Mouse (Mus musculus) CH12.LX (cell line): ENCODE results near the gene Nr4a3. TPM values are rescaled to one million over a fixed set of nuclear protein-coding genes. Genes with fewer than 3 reads are reported as not detected.

Experiments
- DNase-seq: peaks from one replicate; pipeline ENCODE4 v3.0.0-alpha.2; 2013; ENCODE audit errors: extremely low read depth
- H3K27ac ChIP-seq: 2 replicates; pipeline ENCODE4 v1.5.1; 2012; ENCODE audit warnings: low read depth, mild to moderate bottlenecking, control low read depth, moderate library complexity; ENCODE audit not compliant: insufficient read depth
- H3K27me3 ChIP-seq: replicated peaks from 2 replicates; pipeline ENCODE3; 2012; ENCODE audit warnings: inconsistent platforms
- H3K36me3 ChIP-seq, 2 experiments: replicated peaks in 1 of 2; 2 replicates each; pipeline versions ENCODE3 to v1.6.1; 2012; ENCODE audit warnings: inconsistent platforms in 1 of 2, low read length in 1 of 2, mild to moderate bottlenecking in 1 of 2, mixed read lengths in 1 of 2, moderate library complexity in 1 of 2; ENCODE audit not compliant: control insufficient read depth in 1 of 2, insufficient read depth in 1 of 2
- H3K4me1 ChIP-seq, 2 experiments: 2 replicates each; pipeline ENCODE4 v1.6.1; 2012; ENCODE audit warnings: inconsistent platforms in 1 of 2, moderate library complexity in 1 of 2; ENCODE audit not compliant: insufficient read depth in 2 of 2, control insufficient read depth in 1 of 2
- H3K4me2 ChIP-seq: 2 replicates; pipeline ENCODE4 v1.6.1; 2012; ENCODE audit warnings: low read depth, mild to moderate bottlenecking, control low read depth; ENCODE audit not compliant: poor library complexity, insufficient read depth, severe bottlenecking
- H3K4me3 ChIP-seq, 3 experiments: fragments of 150-350 bp in 1 of 3; sonication (generic) in 1 of 3; replicated peaks in 1 of 3; 2 replicates each; pipeline versions ENCODE3 to v1.5.1; 2011 to 2012; ENCODE audit warnings: low read depth in 2 of 3, low read length in 2 of 3, mild to moderate bottlenecking in 2 of 3, moderate library complexity in 2 of 3, control low read depth in 1 of 3, improper control_type of control experiment in 1 of 3, inconsistent platforms in 1 of 3, mixed read lengths in 1 of 3; ENCODE audit not compliant: poor library complexity in 1 of 3
- H3K79me2 ChIP-seq: replicated peaks from 2 replicates; pipeline ENCODE4 v1.6.1; 2012; ENCODE audit warnings: mild to moderate bottlenecking, moderate library complexity; ENCODE audit not compliant: control insufficient read depth, poor library complexity, insufficient read depth, severe bottlenecking; ENCODE audit errors: extremely low read depth
- H3K9ac ChIP-seq: 2 replicates; pipeline ENCODE4 v1.6.1; 2012; ENCODE audit warnings: low read depth, mild to moderate bottlenecking, control low read depth, moderate library complexity; ENCODE audit not compliant: insufficient read depth
- H3K9me3 ChIP-seq: replicated peaks from 2 replicates; pipeline ENCODE3; 2012; ENCODE audit warnings: low read length, inconsistent platforms, mixed read lengths
- BHLHE40 ChIP-seq: IDR thresholded peaks from 2 replicates; pipeline ENCODE4 v1.6.1; 2011; ENCODE audit warnings: mild to moderate bottlenecking, low read depth, low read length, improper control_type of control experiment
- CHD2 ChIP-seq: IDR thresholded peaks from 2 replicates; pipeline ENCODE4 v1.6.1; 2011; ENCODE audit warnings: low read length, improper control_type of control experiment
- CTCF ChIP-seq, 2 experiments: IDR thresholded peaks in 1 of 2; conservative IDR thresholded peaks in 1 of 2; 2 replicates each; pipeline ENCODE4 v1.5.1; 2011 to 2012; ENCODE audit warnings: low read depth in 2 of 2, low read length in 2 of 2, improper control_type of control experiment in 1 of 2, inconsistent platforms in 1 of 2, mild to moderate bottlenecking in 1 of 2, moderate library complexity in 1 of 2
- ELF1 ChIP-seq: IDR thresholded peaks from 2 replicates; pipeline ENCODE4 v1.6.1; 2014; ENCODE audit warnings: low read depth, mild to moderate bottlenecking, inconsistent platforms, low read length, improper control_type of control experiment
- ETS1 ChIP-seq: conservative IDR thresholded peaks from 2 replicates; pipeline ENCODE4 v1.6.1; 2012; ENCODE audit warnings: low read depth, mild to moderate bottlenecking, inconsistent platforms, low read length, improper control_type of control experiment, moderate library complexity
- GABPA ChIP-seq: IDR thresholded peaks from 2 replicates; pipeline ENCODE4 v1.6.1; 2012; ENCODE audit warnings: low read depth, low read length, improper control_type of control experiment, inconsistent platforms; ENCODE audit not compliant: insufficient replicate concordance
- HCFC1 ChIP-seq: IDR thresholded peaks from 2 replicates; pipeline ENCODE4 v1.6.1; 2012; ENCODE audit warnings: low read depth, mild to moderate bottlenecking, inconsistent platforms, low read length, improper control_type of control experiment
- IRF4 ChIP-seq: IDR thresholded peaks from 2 replicates; pipeline ENCODE4 v1.6.1; 2014; ENCODE audit warnings: low read depth, mild to moderate bottlenecking, inconsistent platforms, low read length, improper control_type of control experiment
- JUN ChIP-seq: IDR thresholded peaks from 2 replicates; pipeline ENCODE4 v1.6.1; 2011; ENCODE audit warnings: low read depth, mild to moderate bottlenecking, low read length, improper control_type of control experiment, moderate library complexity; ENCODE audit not compliant: insufficient read depth
- JUND ChIP-seq: conservative IDR thresholded peaks from 2 replicates; pipeline ENCODE4 v1.6.1; 2011; ENCODE audit warnings: low read depth, low read length, improper control_type of control experiment
- MAFK ChIP-seq: IDR thresholded peaks from 2 replicates; pipeline ENCODE4 v1.6.1; 2011; ENCODE audit warnings: low read length, improper control_type of control experiment; ENCODE audit not compliant: insufficient replicate concordance
- MAX ChIP-seq: IDR thresholded peaks from 2 replicates; pipeline ENCODE4 v1.6.1; 2011; ENCODE audit warnings: low read length, improper control_type of control experiment
- MEF2A ChIP-seq: IDR thresholded peaks from 2 replicates; pipeline ENCODE4 v1.6.1; 2014; ENCODE audit warnings: low read depth, mild to moderate bottlenecking, inconsistent platforms, low read length, improper control_type of control experiment, borderline replicate concordance
- MXI1 ChIP-seq: IDR thresholded peaks from 2 replicates; pipeline ENCODE4 v1.6.1; 2011; ENCODE audit warnings: mild to moderate bottlenecking, low read depth, low read length, improper control_type of control experiment
- MYC ChIP-seq: IDR thresholded peaks from 2 replicates; pipeline ENCODE4 v1.6.1; 2011; ENCODE audit warnings: low read depth, mild to moderate bottlenecking, improper control_type of control experiment, low read length
- RAD21 ChIP-seq: IDR thresholded peaks from 2 replicates; pipeline ENCODE4 v1.6.1; 2011; ENCODE audit warnings: low read depth, mild to moderate bottlenecking, low read length, improper control_type of control experiment, moderate library complexity
- RCOR1 ChIP-seq: conservative IDR thresholded peaks from 2 replicates; pipeline ENCODE4 v1.6.1; 2012; ENCODE audit warnings: low read depth, mild to moderate bottlenecking, inconsistent platforms, low read length, improper control_type of control experiment
- SMC3 ChIP-seq: IDR thresholded peaks from 2 replicates; pipeline ENCODE4 v1.6.1; 2011; ENCODE audit warnings: low read depth, low read length, improper control_type of control experiment
- TBP ChIP-seq: conservative IDR thresholded peaks from 2 replicates; pipeline ENCODE4 v1.6.1; 2011; ENCODE audit warnings: low read depth, low read length, improper control_type of control experiment
- UBTF ChIP-seq: IDR thresholded peaks from 2 replicates; pipeline ENCODE4 v1.6.1; 2012; ENCODE audit warnings: low read depth, mild to moderate bottlenecking, inconsistent platforms, low read length, improper control_type of control experiment, moderate library complexity
- USF1 ChIP-seq: IDR thresholded peaks from 2 replicates; pipeline ENCODE4 v1.6.1; 2014; ENCODE audit warnings: low read depth, mild to moderate bottlenecking, inconsistent platforms, low read length, improper control_type of control experiment
- USF2 ChIP-seq: conservative IDR thresholded peaks from 2 replicates; pipeline ENCODE4 v1.6.1; 2011; ENCODE audit warnings: low read depth, low read length, improper control_type of control experiment
- ZKSCAN1 ChIP-seq: IDR thresholded peaks from 2 replicates; pipeline ENCODE4 v1.6.1; 2012; ENCODE audit warnings: low read depth, inconsistent platforms, low read length, improper control_type of control experiment, borderline replicate concordance
- ZMIZ1 ChIP-seq: IDR thresholded peaks from 2 replicates; pipeline ENCODE4 v1.6.1; 2012; ENCODE audit warnings: low read depth, mild to moderate bottlenecking, inconsistent platforms, low read length, improper control_type of control experiment
- ZNF384 ChIP-seq: IDR thresholded peaks from 2 replicates; pipeline ENCODE4 v1.6.1; 2012; ENCODE audit warnings: low read depth, low read length, improper control_type of control experiment, inconsistent platforms
- dilution Hi-C: fragments of 300-500 bp; cut with MboI; formaldehyde crosslinking; loops from 2 replicates; pipeline ENCODE4 v1.14.3; 2020; ENCODE audit warnings: low sequenced_read_pairs; ENCODE audit not compliant: extremely low pct_unique_long_range_greater_than_20kb, extremely low pct_ligation_motif_present
- in situ Hi-C: fragments of 300-500 bp; cut with MboI; formaldehyde crosslinking; loops from 3 replicates; pipeline ENCODE4 v1.14.3; 2019; ENCODE audit warnings: low sequenced_read_pairs, low pct_ligation_motif_present, low pct_unique_long_range_greater_than_20kb, mixed read lengths
- polyA plus RNA-seq: library from polyadenylated mRNA; unstranded; fragments of >175 nt; gene quantifications from 2 replicates; pipeline ENCODE4 v1.2.1, GENCODE M21; 2012; ENCODE audit warnings: low read depth; ENCODE audit not compliant: insufficient read length
- total RNA-seq, 2 experiments: library from RNA; depleted of rRNA; stranded (reverse); fragments of 300-350 nt in 1 of 2; fragments of >200 nt in 1 of 2; gene quantifications; 2 replicates each; pipeline ENCODE4 v1.2.3; 2012 to 2014

The Nr4a3 gene
- total and polyA plus RNA-seq, 3 experiments: 0.04 to 0.32 (median 0.21) TPM

DNA sequence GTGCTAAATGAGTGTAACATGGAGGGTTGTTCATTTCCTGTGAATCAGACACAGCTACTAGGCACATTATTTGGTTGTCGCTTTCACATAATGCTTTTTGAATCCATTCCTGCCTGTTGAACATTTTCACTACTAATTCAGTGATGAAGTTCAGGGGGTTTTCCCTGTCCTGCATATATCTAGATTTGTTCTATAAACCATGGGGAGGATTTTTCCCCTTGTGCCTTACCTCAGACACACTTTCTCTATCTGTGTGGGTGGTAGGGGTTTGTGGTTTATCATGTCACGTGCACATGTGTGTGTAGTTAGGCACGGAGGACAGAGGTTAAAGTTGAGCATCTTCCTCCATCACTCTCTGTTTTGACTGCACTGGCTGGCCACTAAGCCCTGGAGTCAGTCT is 32.7 kb upstream of the Nr4a3 start (continued):
- TF ChIP-seq ZKSCAN1 (no peak), MAFK (peak; percentile 42; the same call in 1 of the 2 replicates), TBP (no peak), MEF2A (no peak), ETS1 (peak; percentile 75), BHLHE40 (peak; percentile 99), HCFC1 (no peak), CTCF (conservative IDR thresholded peaks at IDR 0.05 in 1 of 2, IDR thresholded peaks at IDR 0.05 in 1 of 2; ENCODE audit: low read depth in 2 of 2, low read length in 2 of 2) (no peak)

DNA sequence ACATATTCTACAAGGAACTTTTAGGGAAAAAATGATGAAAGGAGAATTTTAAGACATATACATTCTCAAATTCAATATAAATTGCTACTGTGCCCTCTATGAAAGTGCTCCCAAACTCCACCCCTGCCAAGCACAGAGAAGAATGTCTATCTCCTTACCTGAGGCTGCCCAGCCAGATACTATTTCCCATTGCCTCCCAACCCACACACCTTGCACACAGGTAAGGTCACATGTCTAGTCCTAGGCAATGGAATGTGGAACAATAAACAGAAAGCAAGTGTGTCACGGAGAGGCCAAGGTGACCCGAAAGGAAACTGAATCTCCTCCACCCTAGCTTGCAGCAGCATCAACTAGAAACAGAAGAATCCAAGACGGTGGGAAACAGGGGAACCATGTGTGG is 22.0 kb upstream of the Nr4a3 start:
- H3K27me3 ChIP-seq: no peaks in the 10 kb centered on the region
- dilution Hi-C loops: no loop called here
- no peak overlapping the region for H3K4me2 ChIP-seq
- peaks cover 5 to 32% of the 10 kb centered on the region in 2 experiments for H3K4me1 ChIP-seq
- no peak overlapping the region for H3K9ac ChIP-seq
- in situ Hi-C loops: no loop called here
- no peaks in the 10 kb centered on the region for H3K79me2 ChIP-seq
- H3K9me3 ChIP-seq: no peaks in the 10 kb centered on the region
- no peak for DNase-seq
- H3K36me3 ChIP-seq: no peaks in the 10 kb centered on the region
- no peak overlapping the region for H3K4me3 ChIP-seq
- no peak overlapping the region for H3K27ac ChIP-seq
- TF ChIP-seq USF1 (no peak), JUN (no peak), GABPA (no peak), SMC3 (no peak), CHD2 (no peak), IRF4 (no peak), USF2 (no peak), JUND (no peak), RCOR1 (no peak), MAX (no peak), RAD21 (no peak), MXI1 (no peak), ELF1 (no peak), ZNF384 (no peak), UBTF (no peak), HCFC1 (no peak), MYC (no peak), ZMIZ1 (no peak)
